18 mouse cellular contexts compared by ENCODE assay signal in the genomic region with DNA sequence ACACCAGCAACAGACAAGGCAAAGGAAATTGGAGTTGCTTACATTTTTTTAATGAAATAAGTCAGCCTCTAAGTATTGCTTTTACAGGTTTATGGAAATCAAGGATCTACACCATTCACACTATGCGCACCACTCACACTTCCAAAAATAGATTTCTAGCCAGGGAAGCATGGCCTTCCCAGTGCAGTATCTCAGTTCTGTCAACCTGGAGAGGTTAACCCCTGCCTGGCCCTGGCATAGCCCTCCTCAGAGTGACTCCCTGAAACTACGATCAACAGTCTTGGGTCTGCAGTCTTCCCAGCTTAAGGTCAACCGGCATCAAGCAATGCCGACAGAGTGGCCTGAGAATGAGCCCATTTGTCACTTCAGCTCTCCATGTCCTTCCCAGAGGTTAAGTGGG.
"Had no signal": no experiment of that assay in that cellular context is flagged by ENCODE, and none has a peak within 500 bp of the region (broad histone marks: within the 10 kb centered on the region; RNA-seq: fewer than 3 reads in every experiment).

No protein-coding gene starts in this region.

- ATAC-seq: midbrain, embryonic 16.5 days had no signal

- H3K27me3 ChIP-seq: midbrain, embryonic 12.5 days; neural tube, embryonic 13.5 days; neural tube, embryonic 15.5 days had no signal

- H3K27ac ChIP-seq: midbrain, embryonic 10.5 days; midbrain, embryonic 12.5 days; neural tube, embryonic 13.5 days; neural tube, embryonic 15.5 days had no signal

- H3K4me1 ChIP-seq: midbrain, embryonic 10.5 days; midbrain, embryonic 12.5 days had no signal

- DNase-seq: lung, embryonic 14.5 days; lung, postnatal 10 days; lung, postnatal 4 days; midbrain, embryonic 14.5 days; retina, postnatal 1 day; right cerebral cortex, adult 18-20 months; right cerebral cortex, postnatal 25 days; right cerebral cortex, postnatal 4 days; spleen, adult 18-20 months; thymus, adult 18-20 months; thymus, postnatal 14 days; thymus, postnatal 36 days had no signal

- H3K4me3 ChIP-seq: midbrain, embryonic 10.5 days; midbrain, embryonic 12.5 days; myocyte; neural tube, embryonic 13.5 days; neural tube, embryonic 15.5 days had no signal

- H3K9me3 ChIP-seq: midbrain, embryonic 10.5 days; midbrain, embryonic 12.5 days; neural tube, embryonic 13.5 days; neural tube, embryonic 15.5 days had no signal

- H3K4me2 ChIP-seq: lung, embryonic 14.5 days; midbrain, embryonic 12.5 days; neural tube, embryonic 13.5 days; neural tube, embryonic 15.5 days had no signal

- H3K9ac ChIP-seq: lung, embryonic 14.5 days; midbrain, embryonic 12.5 days; neural tube, embryonic 13.5 days; neural tube, embryonic 15.5 days had no signal
